Mouse (Mus musculus): ENCODE data around the gene Alg12. TPM values are rescaled to one million over a fixed set of nuclear protein-coding genes. Genes with fewer than 3 reads are reported as not detected.
A peak's percentile ranks its signal among the peaks of the same experiment; 100 is the strongest.

Alg12 gene
- polyA plus RNA-seq (2011; ENCODE audit: insufficient read depth, insufficient read length, low replicate concordance, missing spikeins), result 3.8 and 6.3 TPM in 2 replicates

GRCm38 (mm10) chr15:88819026-88819905 lies at the start of gene Alg12, which contains the start of gene Creld2:
TSS of gene Alg12 (minus strand) at chr15:88819318.
TSS of gene Creld2 (plus strand) at chr15:88819646.
- peak within 1 kb of the TSS; percentile 75 for H3K27ac ChIP-seq (ENCODE audit: control insufficient read depth, insufficient read depth, low read depth, low read length, poor library complexity)
- under 1% methylated on average over 88 of the region's 88 CpGs for WGBS
- peak; percentile 83; the same call in 1 of the 2 replicates for TF ChIP-seq POLR2A (IDR thresholded peaks at IDR 0.05; ENCODE audit: borderline replicate concordance, control insufficient read depth, low read depth, low read length)
- no peak for TF ChIP-seq CTCF (IDR thresholded peaks at IDR 0.05; ENCODE audit: control insufficient read depth, insufficient read depth, low read length)

GRCm38 (mm10) chr15:88868024-88868742 lies 49.1 kb upstream of the Alg12 start:
- 87% methylated on average over 6 of the region's 6 CpGs for WGBS
- Histone ChIP-seq H3K4me3 (replicated peaks; ENCODE audit: control insufficient read depth, low read depth, low read length) (no peak overlapping the region), H3K4me1 (ENCODE audit: control insufficient read depth, insufficient read depth, low read length) (peaks cover 1% of the 10 kb centered on the region; the same call in 1 of the 2 replicates), H3K27ac (ENCODE audit: control insufficient read depth, insufficient read depth, low read depth, low read length, poor library complexity) (no peak overlapping the region)
- TF ChIP-seq CTCF (IDR thresholded peaks at IDR 0.05; ENCODE audit: control insufficient read depth, insufficient read depth, low read length) (no peak), POLR2A (IDR thresholded peaks at IDR 0.05; ENCODE audit: borderline replicate concordance, control insufficient read depth, low read depth, low read length) (no peak)

More at GRCm38 (mm10) chr15:88819026-88819905, at the start of gene Alg12, which contains the start of gene Creld2:
- H3K4me1 ChIP-seq (ENCODE audit: control insufficient read depth, insufficient read depth, low read length), result peaks cover 2% of the 10 kb centered on the region; the same call in 1 of the 2 replicates
- peak within 1 kb of the TSS; percentile 79 for H3K4me3 ChIP-seq (replicated peaks; ENCODE audit: control insufficient read depth, low read depth, low read length)

- 64% methylated on average over 5 of the region's 5 CpGs for WGBS
- Histone ChIP-seq H3K4me1 (ENCODE audit: control insufficient read depth, insufficient read depth, low read length) (peaks cover 1% of the 10 kb centered on the region; the same call in 1 of the 2 replicates), H3K27ac (ENCODE audit: control insufficient read depth, insufficient read depth, low read depth, low read length, poor library complexity) (no peak overlapping the region), H3K4me3 (replicated peaks; ENCODE audit: control insufficient read depth, low read depth, low read length) (no peak overlapping the region)
- TF ChIP-seq POLR2A (IDR thresholded peaks at IDR 0.05; ENCODE audit: borderline replicate concordance, control insufficient read depth, low read depth, low read length) (no peak), CTCF (IDR thresholded peaks at IDR 0.05; ENCODE audit: control insufficient read depth, insufficient read depth, low read length) (no peak)
Measured at GRCm38 (mm10) chr15:88867368-88868023, 48.4 kb upstream of the Alg12 start.

DNA sequence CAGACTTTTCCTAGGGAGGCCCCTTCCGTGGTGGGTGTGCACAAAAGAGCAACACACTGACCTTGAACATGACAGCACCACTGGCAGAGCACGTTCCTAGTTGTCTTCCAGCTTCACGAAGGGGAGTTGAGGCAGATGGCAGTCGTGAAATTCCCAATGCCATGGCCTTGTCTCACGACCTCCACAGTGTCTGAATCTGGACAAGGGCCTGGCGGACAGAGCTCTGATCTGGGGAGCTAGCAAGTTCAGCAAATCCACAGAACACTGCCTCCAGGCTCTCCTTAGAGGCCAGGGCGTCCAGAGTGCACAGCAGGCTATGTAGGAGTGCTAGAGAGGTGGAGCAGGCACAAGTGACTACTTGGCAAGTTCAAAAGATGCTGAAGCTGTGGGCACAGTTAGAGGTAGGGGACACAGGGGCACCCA lies 47.8 kb upstream of the Alg12 start:
- H3K4me3 ChIP-seq (replicated peaks; ENCODE audit: control insufficient read depth, low read depth, low read length), result no peak overlapping the region
- 85% methylated on average over 7 of the region's 7 CpGs for WGBS
- H3K4me1 ChIP-seq (ENCODE audit: control insufficient read depth, insufficient read depth, low read length), result peaks cover 1% of the 10 kb centered on the region; the same call in 1 of the 2 replicates
- no peak overlapping the region for H3K27ac ChIP-seq (ENCODE audit: control insufficient read depth, insufficient read depth, low read depth, low read length, poor library complexity)
- TF ChIP-seq POLR2A (IDR thresholded peaks at IDR 0.05; ENCODE audit: borderline replicate concordance, control insufficient read depth, low read depth, low read length) (no peak), CTCF (IDR thresholded peaks at IDR 0.05; ENCODE audit: control insufficient read depth, insufficient read depth, low read length) (no peak)

DNA sequence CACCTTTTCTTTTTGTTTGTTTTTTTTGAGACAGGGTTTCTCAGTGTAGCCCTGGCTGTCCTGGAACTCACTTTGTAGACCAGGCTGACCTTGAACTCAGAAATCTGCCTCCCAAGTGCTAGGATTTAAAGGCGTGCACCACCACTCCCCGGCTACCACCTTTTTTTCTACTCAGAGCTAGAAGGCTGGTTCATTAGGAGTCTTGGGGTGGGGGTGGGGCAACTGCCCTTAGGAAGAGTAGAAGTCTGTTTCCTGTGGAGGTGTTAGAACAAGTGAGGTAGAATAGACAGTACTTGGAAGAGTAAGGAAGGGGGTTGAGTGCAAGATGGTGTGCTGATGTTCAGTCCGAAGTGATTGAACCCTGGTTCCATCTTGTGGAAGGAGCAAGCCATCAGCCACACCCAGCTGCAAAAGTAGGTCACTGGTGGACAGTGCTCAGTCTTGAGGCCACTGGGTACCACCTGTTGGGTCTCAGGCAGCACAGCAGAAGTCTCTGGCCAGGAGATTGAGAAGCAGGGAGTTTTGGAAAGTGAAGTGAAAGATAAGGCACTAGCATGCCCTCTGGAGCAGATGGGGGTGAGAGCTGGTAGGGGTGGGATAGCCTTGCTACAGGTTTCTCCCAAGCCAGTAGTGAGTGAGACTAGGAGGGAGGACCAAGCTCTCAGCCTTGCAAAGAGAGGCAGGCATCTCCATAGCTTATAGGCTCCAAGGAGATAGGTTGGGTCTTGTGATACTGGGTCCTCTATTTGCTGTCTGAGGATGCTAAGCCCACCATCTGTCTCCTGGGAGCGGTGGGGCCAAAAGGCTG lies 47.0 kb upstream of the Alg12 start:
- no peak overlapping the region for H3K27ac ChIP-seq (ENCODE audit: control insufficient read depth, insufficient read depth, low read depth, low read length, poor library complexity)
- TF ChIP-seq POLR2A (IDR thresholded peaks at IDR 0.05; ENCODE audit: borderline replicate concordance, control insufficient read depth, low read depth, low read length) (no peak), CTCF (IDR thresholded peaks at IDR 0.05; ENCODE audit: control insufficient read depth, insufficient read depth, low read length) (no peak)
- WGBS, result 82% methylated on average over 4 of the region's 4 CpGs

DNA sequence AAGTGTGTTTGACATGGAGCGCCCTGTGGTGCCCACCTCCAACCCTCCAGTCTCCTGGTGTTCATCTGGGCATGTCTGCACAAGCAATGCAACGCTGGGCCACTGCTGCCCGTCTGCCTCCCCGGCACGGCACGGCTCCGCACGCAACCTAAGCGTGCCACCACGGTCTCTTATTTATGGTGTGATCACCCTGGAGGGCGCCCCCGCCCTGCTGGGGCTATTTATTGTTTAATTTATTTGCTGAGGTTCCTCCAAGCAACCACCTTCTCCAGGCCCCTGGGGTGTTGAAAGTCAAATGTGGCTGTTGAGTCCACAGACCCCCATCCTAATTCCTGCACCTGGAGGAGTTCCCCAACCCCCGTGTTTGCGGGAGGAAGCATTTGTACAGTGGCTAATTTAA lies 45.9 kb upstream of the Alg12 start:
- TF ChIP-seq CTCF (IDR thresholded peaks at IDR 0.05; ENCODE audit: control insufficient read depth, insufficient read depth, low read length) (no peak), POLR2A (IDR thresholded peaks at IDR 0.05; ENCODE audit: borderline replicate concordance, control insufficient read depth, low read depth, low read length) (no peak)
- 85% methylated on average over 14 of the region's 14 CpGs for WGBS
- Histone ChIP-seq H3K4me3 (replicated peaks; ENCODE audit: control insufficient read depth, low read depth, low read length) (no peak overlapping the region), H3K4me1 (ENCODE audit: control insufficient read depth, insufficient read depth, low read length) (peaks cover 3% of the 10 kb centered on the region; the same call in 1 of the 2 replicates), H3K27ac (ENCODE audit: control insufficient read depth, insufficient read depth, low read depth, low read length, poor library complexity) (no peak overlapping the region)

More for the DNA sequence above, 47.0 kb upstream of the Alg12 start:
- Histone ChIP-seq H3K4me3 (replicated peaks; ENCODE audit: control insufficient read depth, low read depth, low read length) (no peak overlapping the region), H3K4me1 (ENCODE audit: control insufficient read depth, insufficient read depth, low read length) (peaks cover 3% of the 10 kb centered on the region; the same call in 1 of the 2 replicates)
